Mouse (Mus musculus) embryonic fibroblast, embryonic 13.5 days (primary cell): ENCODE results near the gene Colgalt2.

Experiments used
- CTCF ChIP-seq: IDR thresholded peaks from 2 replicates; pipeline ENCODE4 v1.5.1; 2011; ENCODE audit warnings: mild to moderate bottlenecking, control low read depth, low read length, moderate library complexity, borderline replicate concordance; ENCODE audit not compliant: insufficient read depth
- POLR2A ChIP-seq: IDR thresholded peaks from 2 replicates; pipeline ENCODE4 v1.6.1; 2011; ENCODE audit warnings: low read depth, mild to moderate bottlenecking, control low read depth, low read length, moderate library complexity

DNA sequence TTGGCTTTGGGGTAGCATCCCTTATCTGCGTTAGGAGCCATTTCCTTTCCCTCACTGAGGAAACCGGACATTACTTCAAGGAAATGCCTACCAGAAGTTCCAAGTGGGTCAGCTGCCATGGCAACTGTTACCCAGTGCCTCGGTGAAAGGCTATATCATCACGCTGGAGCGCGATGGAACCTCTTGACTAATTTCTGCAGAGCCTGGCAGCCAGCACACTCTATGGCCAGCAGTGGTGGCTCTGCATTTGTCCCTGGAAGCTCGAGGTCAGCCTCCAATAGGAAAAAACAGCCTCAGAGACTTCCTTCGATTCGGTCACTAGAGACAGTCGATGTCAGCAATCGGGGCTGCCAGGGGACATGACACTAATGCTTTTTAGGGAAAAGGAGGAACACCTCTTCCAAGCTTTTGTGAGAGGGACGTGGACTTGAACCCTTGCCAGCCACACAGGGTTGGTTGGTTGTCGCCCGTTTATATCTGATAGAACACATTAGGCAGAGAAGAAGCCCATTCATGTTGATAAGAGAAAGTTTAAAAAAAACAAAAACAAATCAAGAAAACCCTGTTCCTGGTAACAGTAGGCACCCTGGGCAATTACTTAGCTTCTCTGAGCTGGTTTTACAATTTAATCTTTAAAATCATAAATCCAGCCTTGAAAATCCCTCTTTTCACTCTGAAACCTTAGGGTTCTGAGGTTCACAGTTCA, 157.1 kb downstream of the Colgalt2 start:
- TF ChIP-seq POLR2A (no peak), CTCF (no peak)
